Mouse (Mus musculus) erythroblast, embryonic 14.5 days (primary cell): ENCODE data around the gene Nrip1. TPM values are rescaled to one million over a fixed set of nuclear protein-coding genes. Genes with fewer than 3 reads are reported as not detected.
A peak's percentile ranks its signal among the peaks of the same experiment; 100 is the strongest.

Experiments used
- H3K27me3 ChIP-seq: 2 replicates; pipeline ENCODE4 v1.6.1; 2012; ENCODE audit warnings: inconsistent platforms; ENCODE audit not compliant: control insufficient read depth
- H3K36me3 ChIP-seq: 2 replicates; pipeline ENCODE4 v1.6.1; 2012; ENCODE audit warnings: mild to moderate bottlenecking, inconsistent platforms; ENCODE audit not compliant: control insufficient read depth
- H3K4me1 ChIP-seq: 2 replicates; pipeline ENCODE4 v1.6.1; 2012; ENCODE audit warnings: inconsistent platforms; ENCODE audit not compliant: control insufficient read depth
- H3K4me3 ChIP-seq: replicated peaks from 2 replicates; pipeline ENCODE3; 2012; ENCODE audit warnings: moderate library complexity, mild to moderate bottlenecking, inconsistent platforms
- H3K9me3 ChIP-seq: 2 replicates; pipeline ENCODE4 v1.6.1; 2012; ENCODE audit warnings: low read length, inconsistent platforms, mixed read lengths; ENCODE audit not compliant: control insufficient read depth
- GATA1 ChIP-seq: IDR thresholded peaks from 2 replicates; pipeline ENCODE4 v1.6.1; 2012; ENCODE audit warnings: low read length, inconsistent platforms, mixed read lengths
- TAL1 ChIP-seq: IDR thresholded peaks from 3 replicates; pipeline ENCODE4 v1.6.1; 2012; ENCODE audit warnings: low read length, inconsistent platforms, mixed read lengths
- polyA plus RNA-seq: library from polyadenylated mRNA; stranded (reverse); fragments of >175 nt; gene quantifications from 2 replicates; pipeline ENCODE4 v1.2.3, GENCODE M21; 2012

The Nrip1 gene
- polyA plus RNA-seq, 1 experiment: 0.55 TPM

DNA sequence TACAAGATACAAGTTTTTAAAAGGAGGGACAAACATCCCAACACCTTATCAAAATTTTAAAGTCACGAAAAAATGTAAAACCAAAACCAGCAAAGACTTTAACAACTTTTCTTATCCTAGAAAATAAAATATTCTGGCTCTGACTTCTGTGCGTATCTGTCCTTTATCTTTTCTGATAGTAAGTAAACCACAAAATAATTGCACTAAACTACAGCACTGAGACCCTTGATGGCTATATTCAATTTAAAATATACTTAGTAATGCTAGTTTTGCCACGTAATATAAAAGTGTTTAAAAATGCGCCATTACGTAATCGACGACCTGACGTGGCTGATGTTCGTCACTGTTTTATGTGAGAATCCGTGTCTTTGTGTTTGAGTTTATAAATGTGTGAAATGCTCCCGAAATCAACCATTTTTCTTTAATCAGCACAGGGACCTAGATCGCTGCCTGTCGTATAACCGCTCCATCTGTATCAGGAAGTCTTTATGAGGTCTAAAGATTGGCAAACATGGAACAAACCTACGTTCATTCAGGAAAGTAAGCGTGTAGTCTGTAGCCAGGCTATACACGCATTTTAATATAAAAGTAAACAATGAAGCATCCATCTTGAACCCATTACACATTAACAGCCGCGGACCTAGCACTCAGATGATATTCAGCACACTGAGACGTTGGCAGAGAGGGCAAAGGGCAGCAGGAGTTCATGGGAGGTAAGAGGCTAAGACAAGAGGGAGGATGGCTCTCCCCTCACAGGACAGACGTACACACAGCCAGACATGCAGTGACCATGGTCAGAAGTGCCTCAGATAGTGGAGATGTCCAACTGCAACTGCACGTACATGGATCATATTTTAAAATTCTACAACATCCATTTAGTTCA is 56.4 kb downstream of the Nrip1 start:
- Histone ChIP-seq H3K4me1 (peaks cover 99% of the 10 kb centered on the region), H3K9me3 (no peaks in the 10 kb centered on the region), H3K27me3 (no peaks in the 10 kb centered on the region), H3K4me3 (peak overlapping the region; percentile 19), H3K36me3 (peaks cover 53% of the 10 kb centered on the region)
- TF ChIP-seq GATA1: no peak
- no peak for TF ChIP-seq TAL1

DNA sequence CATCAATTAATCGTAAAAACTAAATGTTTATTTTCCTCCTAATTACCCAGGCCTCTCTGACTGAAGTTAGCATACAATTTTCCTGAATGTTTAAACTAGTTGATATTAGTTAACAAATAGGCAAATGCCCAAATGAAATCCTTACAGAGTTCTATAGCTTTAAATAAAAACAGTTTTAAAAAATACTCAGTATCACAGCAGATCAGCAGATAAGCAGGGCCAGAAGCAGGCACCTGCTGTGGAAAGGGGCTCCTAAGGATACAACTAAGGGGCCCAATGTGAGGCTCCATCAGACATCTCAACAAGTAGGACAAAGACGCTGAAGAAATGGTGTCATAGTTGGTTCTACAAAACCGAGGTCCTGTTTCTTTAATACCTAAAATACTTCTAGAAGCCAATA is 58.0 kb downstream of the Nrip1 start:
- Histone ChIP-seq H3K9me3 (no peaks in the 10 kb centered on the region), H3K36me3 (peaks cover 50% of the 10 kb centered on the region), H3K4me1 (peaks cover 95% of the 10 kb centered on the region), H3K27me3 (no peaks in the 10 kb centered on the region), H3K4me3 (no peak overlapping the region)
- TF ChIP-seq TAL1: no peak
- peak; percentile 59 for TF ChIP-seq GATA1

DNA sequence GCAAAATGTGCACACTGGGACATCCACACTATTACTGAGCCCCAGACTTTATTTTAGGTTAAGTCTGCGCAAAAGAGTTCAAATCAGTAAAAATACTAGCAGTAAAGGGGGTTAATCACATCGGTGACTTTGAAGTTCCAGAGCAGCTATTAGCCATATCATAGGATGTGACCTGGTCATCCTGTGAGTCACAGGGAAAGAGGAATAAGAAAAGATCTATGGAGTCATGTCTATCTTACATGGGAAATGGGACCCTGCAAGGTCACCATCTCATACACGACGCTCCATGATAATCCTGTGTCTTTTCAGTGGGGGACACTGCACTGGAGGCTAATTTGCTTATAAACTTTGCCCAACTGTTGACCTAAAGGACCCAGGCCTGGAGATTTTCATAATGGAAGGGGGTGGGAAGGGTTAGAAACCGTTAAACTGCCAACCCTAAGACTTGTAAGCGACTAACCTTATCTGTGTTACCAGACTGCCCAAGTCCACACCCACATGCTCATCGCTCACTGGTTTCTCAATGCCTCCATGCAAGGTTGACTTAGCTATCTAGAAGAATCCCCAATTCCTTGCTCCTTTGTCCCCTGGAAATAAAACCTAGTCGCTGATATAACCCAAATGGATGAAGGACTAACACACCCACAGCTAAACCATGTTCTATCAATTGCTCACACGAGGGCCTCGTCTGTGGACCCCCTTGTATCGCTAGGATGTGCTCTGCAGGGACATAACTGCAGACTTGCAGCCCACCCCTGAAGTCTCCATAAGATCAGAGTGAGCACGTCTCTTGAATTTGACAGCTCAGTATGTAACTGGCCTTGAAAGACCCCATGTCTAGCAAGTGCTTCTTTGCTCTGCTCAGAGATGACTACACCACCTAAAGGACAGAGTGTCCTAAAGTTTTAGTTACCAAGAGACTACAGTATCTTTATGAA is 59.3 kb downstream of the Nrip1 start:
- Histone ChIP-seq H3K9me3 (no peaks in the 10 kb centered on the region), H3K4me1 (peaks cover 85% of the 10 kb centered on the region), H3K27me3 (no peaks in the 10 kb centered on the region), H3K36me3 (peaks cover 51% of the 10 kb centered on the region), H3K4me3 (peak overlapping the region; percentile 46)
- TF ChIP-seq TAL1 (peak; percentile 78), GATA1 (peak; percentile 62)

DNA sequence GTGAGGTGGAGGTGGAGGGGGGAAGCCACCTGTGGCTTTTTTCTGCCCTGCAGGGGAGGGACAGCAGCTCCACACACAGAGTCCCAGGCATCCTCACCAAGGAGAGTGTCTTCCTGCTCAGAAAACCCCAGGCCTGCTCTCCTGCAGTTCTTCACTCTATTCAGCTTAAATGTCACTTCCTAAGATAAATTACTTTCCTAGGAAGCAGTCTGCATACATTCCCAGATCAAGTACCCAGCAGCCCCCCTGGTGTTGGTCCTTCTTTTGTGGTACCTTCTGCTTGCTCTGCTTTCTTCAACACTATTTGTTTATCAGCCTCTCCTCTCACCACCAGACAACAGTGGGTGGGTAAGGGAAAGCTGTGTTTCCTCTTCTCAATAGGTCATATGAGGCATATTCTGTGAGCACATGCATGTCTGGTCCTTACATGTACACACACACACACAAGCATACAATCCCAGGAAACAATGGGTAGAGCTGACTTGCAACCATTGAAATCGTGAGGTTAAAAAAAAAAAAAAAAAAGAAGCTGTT is 60.7 kb downstream of the Nrip1 start:
- Histone ChIP-seq H3K4me1 (peaks cover 75% of the 10 kb centered on the region), H3K9me3 (no peaks in the 10 kb centered on the region), H3K4me3 (no peak overlapping the region), H3K27me3 (no peaks in the 10 kb centered on the region), H3K36me3 (peaks cover 54% of the 10 kb centered on the region)
- TF ChIP-seq GATA1 (no peak), TAL1 (no peak)

DNA sequence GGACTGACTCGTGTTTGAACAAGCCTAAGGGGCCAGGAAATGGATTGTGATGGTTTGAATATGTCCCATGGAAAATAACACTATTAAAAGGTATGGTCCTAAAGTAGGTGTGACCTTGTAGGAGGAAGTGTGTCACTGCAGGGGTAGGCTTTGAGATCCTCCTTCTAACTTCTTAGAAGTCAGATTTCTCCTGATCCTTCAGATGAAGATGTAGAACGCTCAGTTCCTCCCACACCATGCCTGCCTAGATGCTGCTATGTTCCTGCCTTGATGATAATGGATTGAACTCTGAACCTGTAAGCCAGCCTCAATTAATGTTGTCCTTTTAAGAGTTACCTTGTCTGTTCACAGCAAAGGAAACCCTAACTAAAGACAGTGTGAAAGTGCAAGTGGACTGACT is 62.8 kb downstream of the Nrip1 start:
- H3K4me3 ChIP-seq: no peak overlapping the region
- H3K36me3 ChIP-seq: peaks cover 63% of the 10 kb centered on the region
- H3K4me1 ChIP-seq: peaks cover 66% of the 10 kb centered on the region

GRCm38 (mm10) chr16:76310286-76310685 is 63.3 kb downstream of the Nrip1 start:
- H3K27me3 ChIP-seq: no peaks in the 10 kb centered on the region
- no peak overlapping the region for H3K4me3 ChIP-seq
- H3K9me3 ChIP-seq: no peaks in the 10 kb centered on the region
- TF ChIP-seq TAL1 (no peak), GATA1 (no peak)
- H3K4me1 ChIP-seq: peaks cover 61% of the 10 kb centered on the region
- H3K36me3 ChIP-seq: peaks cover 63% of the 10 kb centered on the region

More for the DNA sequence above, 62.8 kb downstream of the Nrip1 start:
- Histone ChIP-seq H3K27me3 (no peaks in the 10 kb centered on the region), H3K9me3 (no peaks in the 10 kb centered on the region)
- TF ChIP-seq TAL1: no peak
- TF ChIP-seq GATA1: no peak

GRCm38 (mm10) chr16:76309280-76309679 is 64.3 kb downstream of the Nrip1 start:
- H3K27me3 ChIP-seq: no peaks in the 10 kb centered on the region
- no peak for TF ChIP-seq GATA1
- no peak for TF ChIP-seq TAL1
- H3K9me3 ChIP-seq: no peaks in the 10 kb centered on the region
- H3K4me1 ChIP-seq: peaks cover 57% of the 10 kb centered on the region
- H3K36me3 ChIP-seq: peaks cover 72% of the 10 kb centered on the region
- no peak overlapping the region for H3K4me3 ChIP-seq

- H3K36me3 ChIP-seq: peaks cover 70% of the 10 kb centered on the region
- TF ChIP-seq GATA1 (no peak), TAL1 (no peak)
Observed at GRCm38 (mm10) chr16:76307039-76307438, 66.6 kb downstream of the Nrip1 start.

More at GRCm38 (mm10) chr16:76307039-76307438, 66.6 kb downstream of the Nrip1 start:
- H3K4me1 ChIP-seq: peaks cover 41% of the 10 kb centered on the region
- H3K9me3 ChIP-seq: no peaks in the 10 kb centered on the region
- no peaks in the 10 kb centered on the region for H3K27me3 ChIP-seq
- no peak overlapping the region for H3K4me3 ChIP-seq
